Mouse (Mus musculus) bone marrow macrophage, adult 2 months (primary cell): ENCODE data around the gene Tarm1.

Source experiments
- CTCF ChIP-seq: IDR thresholded peaks from 2 replicates; pipeline ENCODE4 v1.5.1; 2012; ENCODE audit warnings: low read depth, mild to moderate bottlenecking, low read length, moderate library complexity
- POLR2A ChIP-seq: IDR thresholded peaks from 2 replicates; pipeline ENCODE4 v1.6.1; 2012; ENCODE audit warnings: mild to moderate bottlenecking, low read depth, low read length, borderline replicate concordance

- no peak for TF ChIP-seq CTCF
- TF ChIP-seq POLR2A: no peak
Observed at GRCm38 (mm10) chr7:3437941-3438340, 64.5 kb downstream of the Tarm1 start.
